Mouse (Mus musculus) thymus, postnatal 36 days (tissue): ENCODE measurements around the gene Gm9758.
"Not testable (repeated sequence)": the region's sequence is repeated elsewhere in the genome, so short reads cannot be mapped to it uniquely, and the experiment has no call there.

Experiments
- DNase-seq, 2 experiments: peaks; one replicate each; pipeline ENCODE4 v3.0.0; 2022; ENCODE audit warnings: mixed read lengths in 2 of 2

Gm9758 gene

GRCm38 (mm10) chr5:14914799-14915198 is at the start of gene Gm9758:
TSS of gene Gm9758 (minus strand) at chr5:14914899.
- not testable (repeated sequence) for DNase-seq

- not testable (repeated sequence) for DNase-seq
These were observed 49.1 kb upstream of the Gm9758 start for GRCm38 (mm10) chr5:14963821-14964220.

- DNase-seq: not testable (repeated sequence)
These were observed 46.8 kb upstream of the Gm9758 start for GRCm38 (mm10) chr5:14961502-14961901.

DNA sequence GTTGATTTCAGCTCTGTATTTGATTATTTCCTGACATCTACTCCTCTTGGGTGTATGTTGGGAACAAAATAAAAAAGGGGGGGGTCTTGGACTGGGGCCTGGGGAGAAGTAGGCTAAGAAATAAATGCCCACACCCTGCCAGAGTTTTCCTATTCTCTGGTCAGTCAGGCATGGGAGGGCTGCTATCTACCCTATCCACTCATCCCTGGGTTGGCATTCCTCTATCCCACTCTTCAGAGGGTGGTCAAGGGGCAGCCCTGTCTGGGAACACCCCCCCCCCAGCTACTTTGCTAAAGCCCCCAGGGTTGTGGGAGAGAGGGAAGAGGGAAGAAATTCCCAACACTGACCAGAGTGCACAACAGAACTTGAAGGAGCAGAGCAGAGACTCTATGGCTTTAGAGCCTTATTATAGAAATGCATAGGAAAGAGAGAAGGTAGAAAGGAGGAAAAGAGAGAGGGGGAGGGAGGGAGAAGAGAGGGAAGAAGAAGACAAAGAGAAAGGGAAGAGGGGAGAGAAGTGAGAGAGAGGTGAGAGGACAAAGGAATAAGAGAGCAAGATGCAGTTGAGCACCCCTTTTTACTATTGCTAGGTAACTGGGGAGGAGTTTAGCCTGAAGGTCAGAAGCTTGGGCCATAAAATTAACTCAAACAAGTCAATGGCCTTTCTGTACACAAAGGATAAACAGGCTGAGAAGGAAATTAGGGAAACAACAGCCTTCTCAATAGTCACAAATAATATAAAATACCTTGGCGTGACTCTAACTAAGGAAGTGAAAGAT is 41.4 kb upstream of the Gm9758 start:
- not testable (repeated sequence) for DNase-seq

DNA sequence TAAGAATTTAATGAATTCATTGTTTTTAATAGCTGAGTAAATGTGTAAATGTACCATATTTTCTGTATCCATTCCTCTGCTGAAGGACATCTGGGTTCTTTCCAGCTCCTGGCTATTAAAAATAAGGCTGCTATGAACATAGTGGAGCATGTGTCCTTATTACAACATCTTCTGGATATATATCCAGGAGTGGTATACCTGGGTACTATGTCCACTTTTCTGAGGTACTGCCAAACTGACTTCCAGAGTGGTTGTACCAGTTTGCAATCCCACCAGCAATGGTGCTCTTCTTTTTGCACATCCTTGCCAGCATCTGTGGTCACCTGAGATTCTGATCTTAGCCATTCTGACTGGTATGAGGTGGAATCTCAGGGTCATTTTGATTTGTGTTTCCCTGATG is 38.9 kb upstream of the Gm9758 start:
- not testable (repeated sequence) for DNase-seq

DNA sequence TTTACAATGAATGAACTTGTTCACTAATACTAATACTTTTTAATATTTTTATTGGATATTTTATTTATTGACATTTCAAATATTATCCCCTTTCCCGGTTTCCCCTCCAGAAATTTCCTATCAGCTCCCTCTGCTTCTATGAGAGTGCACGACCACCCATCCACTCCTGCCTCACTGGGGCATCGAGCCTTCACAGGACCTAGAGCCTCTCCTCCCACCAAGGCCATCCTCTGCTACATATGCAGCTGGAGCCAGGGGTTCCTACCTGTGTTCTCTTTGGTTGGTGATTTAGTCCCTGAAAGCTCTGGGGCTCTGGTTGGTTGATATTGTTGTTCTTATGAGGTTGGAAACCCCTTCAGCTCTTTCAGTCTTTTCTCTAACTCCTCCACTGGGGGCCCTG is 38.0 kb upstream of the Gm9758 start:
- not testable (repeated sequence) for DNase-seq

DNA sequence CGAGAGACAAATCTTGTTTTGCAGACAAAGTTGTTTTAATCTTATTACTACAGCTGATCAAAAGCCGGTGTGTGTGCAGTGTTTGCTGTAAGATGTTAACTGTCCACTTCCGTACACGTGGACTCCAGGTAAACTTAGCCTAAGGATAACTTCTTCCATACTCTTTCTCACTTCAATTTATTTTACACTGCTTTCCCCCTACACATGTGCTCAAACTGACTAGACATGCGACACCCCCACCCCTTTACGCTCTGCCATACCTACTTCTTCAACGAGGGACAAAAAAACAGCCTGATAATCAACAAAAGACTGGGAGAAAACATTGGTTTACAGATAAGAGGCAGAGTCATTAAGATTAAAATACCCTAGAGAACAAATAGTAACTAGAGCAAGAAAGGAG is 37.1 kb upstream of the Gm9758 start:
- DNase-seq: not testable (repeated sequence)

DNA sequence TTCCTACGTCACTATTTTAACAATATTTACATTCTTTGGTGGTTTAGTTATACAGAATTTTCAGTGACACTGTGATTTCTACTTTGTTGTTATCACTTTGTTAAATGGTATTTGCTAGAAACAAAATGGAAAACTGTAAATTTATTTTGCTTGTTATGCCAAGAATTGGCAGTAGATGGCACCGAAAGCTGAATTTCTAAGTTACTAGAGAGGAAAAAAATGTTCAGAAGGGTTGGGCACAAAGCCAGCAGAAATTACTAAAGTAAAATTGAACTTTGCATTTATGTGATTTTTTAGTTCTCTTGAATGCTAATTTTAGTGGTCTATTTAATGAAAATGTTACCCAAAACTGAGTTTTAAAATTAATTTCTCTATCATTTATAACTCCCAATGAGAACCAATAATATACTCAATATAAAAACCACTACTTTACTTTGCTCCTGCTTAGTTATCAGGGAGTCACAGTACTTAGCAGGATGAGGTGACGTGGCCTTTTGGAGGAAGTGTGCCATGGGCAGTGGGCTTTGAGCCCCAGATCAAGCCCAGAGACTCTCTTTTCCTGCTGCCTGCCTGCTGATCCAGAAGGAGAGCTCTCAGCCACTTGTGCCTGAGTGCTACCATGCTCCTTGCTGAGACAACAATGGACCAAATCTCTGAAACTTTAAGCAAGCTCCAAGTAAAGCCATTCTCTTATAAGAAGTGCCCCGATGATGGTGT is 32.9 kb upstream of the Gm9758 start:
- not testable (repeated sequence) for DNase-seq

DNA sequence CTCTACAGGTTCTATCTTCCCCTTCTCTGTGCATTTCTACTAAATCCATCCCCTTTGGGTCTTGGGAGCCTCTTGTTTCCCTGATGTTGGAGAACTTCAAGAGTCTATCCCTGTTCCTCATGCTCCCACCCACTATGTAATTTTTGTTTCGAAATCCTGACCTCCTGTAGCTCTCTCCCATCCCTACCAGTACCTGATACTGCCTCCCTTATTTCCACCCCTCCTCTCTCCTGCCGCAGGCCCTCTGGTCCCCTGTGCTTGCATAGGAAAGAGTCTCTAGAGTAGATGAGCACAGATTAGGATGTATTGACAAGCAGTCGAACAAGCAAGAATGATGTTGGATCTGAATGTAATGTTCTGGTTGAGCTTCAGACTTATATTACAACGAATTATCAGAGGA is 30.8 kb upstream of the Gm9758 start:
- DNase-seq: not testable (repeated sequence)

DNA sequence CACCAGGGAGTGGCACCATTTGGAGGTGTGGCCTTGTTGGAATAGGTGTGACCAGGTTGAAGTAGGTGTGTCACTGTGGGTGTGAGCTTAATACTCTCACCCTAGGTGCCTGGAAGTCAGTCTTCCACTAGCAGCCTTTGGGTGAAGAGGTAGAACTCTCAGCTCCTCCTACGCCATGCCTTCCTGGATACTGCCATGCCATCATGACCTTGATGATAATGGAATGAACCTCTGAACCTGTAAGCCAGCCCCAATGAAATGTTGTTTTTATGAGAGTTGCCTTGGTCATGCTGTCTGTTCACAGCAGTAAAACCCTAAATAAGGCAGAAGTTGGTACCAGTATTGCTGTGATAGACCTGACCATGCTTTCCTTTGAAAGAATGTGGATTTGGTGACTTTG is 26.3 kb upstream of the Gm9758 start:
- DNase-seq: not testable (repeated sequence)

DNA sequence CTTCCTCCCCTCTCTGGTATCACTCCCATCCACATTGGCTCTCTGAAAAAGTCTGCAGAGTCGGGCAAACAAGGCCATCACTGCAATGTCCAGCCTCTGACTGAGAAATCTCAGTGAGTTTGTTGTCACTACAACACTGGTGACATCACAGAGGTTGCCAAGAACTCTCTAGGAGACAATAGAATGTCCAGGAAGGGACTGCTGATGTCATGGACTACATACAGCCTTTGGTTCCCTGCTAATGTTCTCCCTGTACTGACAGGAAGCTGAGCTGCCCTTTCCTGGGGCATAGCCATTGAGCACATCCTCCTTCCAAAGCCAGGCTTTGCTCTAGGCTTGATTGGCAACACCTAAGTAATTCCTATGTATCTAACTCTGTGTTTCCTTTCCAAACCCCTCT is 23.6 kb upstream of the Gm9758 start, which contains the start of gene Speer4e:
Speer4e (minus strand) TSS at position 101 of the 400 bp plus-strand sequence.
- DNase-seq: not testable (repeated sequence)

GRCm38 (mm10) chr5:14933721-14934120 is 19.0 kb upstream of the Gm9758 start:
- not testable (repeated sequence) for DNase-seq

- DNase-seq: not testable (repeated sequence)
These were observed 12.3 kb upstream of the Gm9758 start for GRCm38 (mm10) chr5:14927047-14927446.

DNA sequence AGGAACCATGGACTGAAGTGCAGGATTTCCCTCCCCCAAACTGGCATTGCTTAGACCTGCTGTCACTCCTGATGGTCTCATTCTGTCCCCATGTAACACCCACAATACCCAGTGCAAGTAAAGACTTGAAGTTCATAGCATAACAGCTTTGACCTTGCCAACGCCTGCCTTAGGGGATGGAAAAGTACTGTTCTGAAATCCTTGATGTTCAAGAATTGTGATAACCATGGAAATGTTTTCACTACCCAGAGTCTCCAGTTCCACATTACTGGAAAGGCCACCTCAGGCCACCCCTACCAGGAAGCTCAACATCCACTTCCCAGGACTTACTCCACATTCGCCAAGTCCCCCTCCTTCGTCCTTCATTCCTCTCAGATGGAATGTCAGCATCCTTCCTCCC is 338 bp downstream of the Gm9758 start:
- DNase-seq: not testable (repeated sequence)

- not testable (repeated sequence) for DNase-seq
These were observed 11.2 kb downstream of the Gm9758 start for GRCm38 (mm10) chr5:14903539-14903938.

- DNase-seq: no peak
These were observed 22.5 kb downstream of the Gm9758 start for GRCm38 (mm10) chr5:14892242-14892641.

GRCm38 (mm10) chr5:14885291-14885690 is 29.4 kb downstream of the Gm9758 start:
- DNase-seq: not testable (repeated sequence)
